Mouse (Mus musculus): ENCODE results near the gene Ngrn.

Gene Ngrn

GRCm38 (mm10) chr7:80307766-80308165 lies 46.8 kb downstream of the Ngrn start:
- DNase-seq (ENCODE audit: low read depth, low spot score), result no peak

GRCm38 (mm10) chr7:80310771-80311170 lies 49.8 kb downstream of the Ngrn start:
- no peak for DNase-seq (ENCODE audit: low read depth, low spot score)

All from brain, embryonic 18.5 days (tissue).